11 mouse cellular contexts compared by ENCODE assay signal in the genomic region with DNA sequence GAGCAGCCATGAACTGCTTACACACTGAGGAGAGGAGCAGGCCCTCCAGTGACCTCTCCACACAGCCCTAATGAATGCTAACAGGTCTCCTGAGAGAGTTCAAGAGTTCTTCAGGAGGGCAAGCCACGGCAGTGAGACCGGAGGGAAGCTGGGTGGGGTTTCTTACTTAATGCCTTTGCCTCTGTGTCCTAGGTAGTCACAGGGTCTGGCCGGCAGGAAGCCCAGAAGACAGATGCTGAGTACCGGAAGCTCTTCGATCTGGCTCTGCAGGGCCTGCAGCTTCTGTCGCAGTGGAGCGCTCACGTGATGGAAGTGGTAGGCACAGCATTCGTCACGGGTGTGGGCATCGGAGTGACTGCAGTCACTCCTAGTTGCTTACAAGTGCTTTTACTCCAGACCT. TPM values are rescaled to one million over a fixed set of nuclear protein-coding genes. Genes with fewer than 3 reads are reported as not detected.
DNase-seq lines count a peak whose midpoint lies in the region; ATAC-seq and TF ChIP-seq lines count a peak whose summit lies in the region.
"Had no signal": no experiment of that assay in that cellular context is flagged by ENCODE, and none has a peak within 500 bp of the region (broad histone marks: within the 10 kb centered on the region; RNA-seq: fewer than 3 reads in every experiment).

No protein-coding gene starts in this region.

- intact Hi-C loops in left cerebral cortex, adult 2 months (cut with DNase I): loop anchor here (5.0 kb wide), 1 partner anchor 49 kb away; a partner anchor contains a TSS
- intact Hi-C loops in left cerebral cortex, postnatal 4 days (cut with DNase I): no loop called here

- no peaks in the 10 kb centered on the region for H3K27me3 ChIP-seq in thymus, adult 2 months (ENCODE audit: control insufficient read depth, insufficient read depth, low read length)
- H3K27me3 ChIP-seq: embryonic facial prominence, embryonic 13.5 days; intestine, embryonic 15.5 days had no signal

- no peaks in the 10 kb centered on the region for H3K36me3 ChIP-seq in thymus, adult 2 months (ENCODE audit: control insufficient read depth, insufficient read depth, low read length)

- no peak for ATAC-seq in megakaryocyte, adult 5-6 weeks (ENCODE audit: poor library complexity, severe bottlenecking)
- ATAC-seq: forebrain, embryonic 14.5 days; intestine, embryonic 15.5 days had no signal

- H3K4me3 ChIP-seq in left cerebral cortex, adult 2 months: no peak overlapping the region
- no peak overlapping the region for H3K4me3 ChIP-seq in thymus, adult 2 months (ENCODE audit: control insufficient read depth, insufficient read depth, low read length)
- H3K4me3 ChIP-seq: embryonic facial prominence, embryonic 13.5 days; intestine, embryonic 15.5 days had no signal

- TF ChIP-seq CTCF in left cerebral cortex, adult 2 months (IDR thresholded peaks at IDR 0.05): no peak
- TF ChIP-seq CTCF in thymus, adult 2 months (IDR thresholded peaks at IDR 0.05; ENCODE audit: borderline replicate concordance, control insufficient read depth, extremely low read depth, insufficient read depth, low read length, poor library complexity): no peak

- no peaks in the 10 kb centered on the region for H3K4me1 ChIP-seq in thymus, adult 2 months (replicated peaks; ENCODE audit: control insufficient read depth, insufficient read depth, low read length)
- H3K4me1 ChIP-seq: embryonic facial prominence, embryonic 13.5 days; intestine, embryonic 15.5 days had no signal

- H3K27ac ChIP-seq in left cerebral cortex, adult 2 months: peak overlapping the region; percentile 19; the same call in 1 of the 2 replicates
- no peak overlapping the region for H3K27ac ChIP-seq in thymus, adult 2 months (ENCODE audit: control insufficient read depth, insufficient read depth, low read length)
- H3K27ac ChIP-seq: embryonic facial prominence, embryonic 13.5 days; intestine, embryonic 15.5 days had no signal

- no peak for TF ChIP-seq POLR2A in thymus, adult 2 months (IDR thresholded peaks at IDR 0.05; ENCODE audit: control insufficient read depth, extremely low read depth, insufficient read depth, low read length, poor library complexity)

- WGBS in thymus, adult 2 months: 89% methylated on average over 11 of the region's 11 CpGs

- no peak for DNase-seq in left cerebral cortex, adult 2 months (ENCODE audit: extremely low spot score in 1 of 2, low spot score in 2 of 2)
- no peak for DNase-seq in left cerebral cortex, postnatal 4 days
- peak; percentile 28 for DNase-seq in T-cell, adult 2 months (ENCODE audit: low spot score)
- DNase-seq in kidney, postnatal 14 days: peak; percentile 23
- DNase-seq in naive thymus-derived CD4-positive, alpha-beta T cell, adult 2 months (ENCODE audit: low read depth): peak; percentile 22
- DNase-seq in thymus, adult 2 months: no peak
- DNase-seq: cerebellum, postnatal 25 days had no signal

RNA-seq across cellular contexts. Expression of a gene that starts 50.3 kb away (rescaled TPM):
- 10 to 100 TPM; 68.1 to 75.4 TPM for total RNA-seq in left cerebral cortex, adult 2 months (2021)
- total RNA-seq in left cerebral cortex, postnatal 4 days (2021): 10 to 100 TPM; 63.4 to 69.0 TPM
- 76.6 and 82.8 TPM in 2 replicates for total RNA-seq in megakaryocyte, adult 5-6 weeks (2015)
- 96.2 and 100 TPM in 2 replicates for total RNA-seq in megakaryocyte, adult 5-6 weeks (2017)
- polyA plus RNA-seq in thymus, adult 2 months (2012; rRNA removed): 14.0 and 15.7 TPM in 2 replicates

Comparison
In these comparisons a context has a peak if more than half of its experiments do, and no peak if none do; other contexts are left out.
1. DNase-seq: peak in T-cell, adult 2 months (single experiment), kidney, postnatal 14 days (single experiment) and naive thymus-derived CD4-positive, alpha-beta T cell, adult 2 months (single experiment); none in left cerebral cortex, adult 2 months (0 of 2), left cerebral cortex, postnatal 4 days (single experiment) and thymus, adult 2 months (single experiment).